Mouse (Mus musculus) C2C12 (cell line): ENCODE data around the gene Lrba. TPM values are rescaled to one million over a fixed set of nuclear protein-coding genes. Genes with fewer than 3 reads are reported as not detected.

Experiments used
- H3K27me3 ChIP-seq: one replicate; pipeline ENCODE4 v1.6.1; 2011; ENCODE audit not compliant: control insufficient read depth, insufficient read depth, insufficient read length
- H3K36me3 ChIP-seq: one replicate; pipeline ENCODE4 v1.6.1; 2011; ENCODE audit not compliant: control insufficient read depth, insufficient read depth
- H3K4me3 ChIP-seq: one replicate; pipeline ENCODE4 v1.5.1; 2011; ENCODE audit warnings: mild to moderate bottlenecking, control low read depth; ENCODE audit not compliant: poor library complexity, insufficient read depth, severe bottlenecking
- H3K79me2 ChIP-seq: one replicate; pipeline ENCODE4 v1.6.1; 2011; ENCODE audit not compliant: control insufficient read depth, insufficient read depth
- H3K79me3 ChIP-seq: one replicate; pipeline ENCODE4 v1.6.1; 2011; ENCODE audit warnings: low read depth, control low read depth
- H3ac ChIP-seq: one replicate; pipeline ENCODE3; 2011; ENCODE audit warnings: low read depth; ENCODE audit not compliant: control insufficient read depth, insufficient read length
- CEBPB ChIP-seq: IDR thresholded peaks from one replicate; pipeline ENCODE4 v1.6.1; 2011; ENCODE audit warnings: low read depth, mild to moderate bottlenecking, control low read depth, moderate library complexity
- CTCF ChIP-seq: IDR thresholded peaks from one replicate; pipeline ENCODE4 v1.5.1; 2011; ENCODE audit not compliant: control insufficient read depth, insufficient read depth, insufficient read length
- FOSL1 ChIP-seq: IDR thresholded peaks from one replicate; pipeline ENCODE4 v1.8.0; 2011; ENCODE audit warnings: mild to moderate bottlenecking, low read length; ENCODE audit not compliant: poor library complexity, insufficient read depth, severe bottlenecking
- MAX ChIP-seq: IDR thresholded peaks from one replicate; pipeline ENCODE4 v1.6.1; 2011; ENCODE audit warnings: mild to moderate bottlenecking, control low read depth
- MYOD1 ChIP-seq: IDR thresholded peaks from one replicate; pipeline ENCODE4 v1.6.1; 2011; ENCODE audit warnings: low read depth; ENCODE audit not compliant: control insufficient read depth, insufficient read length
- MYOG ChIP-seq: IDR thresholded peaks from one replicate; pipeline ENCODE4 v1.6.1; 2011; ENCODE audit not compliant: control insufficient read depth, insufficient read length; ENCODE audit errors: extremely low read depth
- USF1 ChIP-seq: IDR thresholded peaks from one replicate; pipeline ENCODE4 v1.6.1; 2011; ENCODE audit warnings: low read depth, mild to moderate bottlenecking, control low read depth, moderate library complexity
- polyA plus RNA-seq: library from polyadenylated mRNA; unstranded; fragments of >200 nt; fragmentation: generic; extraction: Trizol; gene quantifications from one replicate; pipeline ENCODE4 v1.2.1, GENCODE M21; 2012; ENCODE audit warnings: missing spikeins

Lrba gene
- polyA plus RNA-seq, 1 experiment, result 2.6 TPM

DNA sequence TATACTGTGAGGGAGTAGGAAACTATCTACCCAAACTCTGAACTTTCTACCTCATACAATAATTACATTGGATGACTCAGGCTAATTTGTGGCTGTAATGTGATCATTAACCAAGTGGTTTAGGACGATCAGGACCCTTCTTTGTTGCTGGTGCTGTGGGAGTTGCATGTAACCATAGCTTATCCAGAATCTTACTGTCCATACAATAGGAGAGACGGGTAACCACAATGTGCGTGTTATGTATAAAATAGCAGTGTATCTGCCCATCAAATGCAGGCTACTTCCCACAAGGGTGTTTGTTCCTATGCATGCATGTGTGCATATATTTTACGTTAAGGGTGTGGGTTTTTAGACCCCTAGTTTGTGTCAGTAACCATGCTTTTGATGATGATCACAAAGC, 219.0 kb downstream of the Lrba start:
- Histone ChIP-seq H3K36me3 (no peaks in the 10 kb centered on the region), H3ac (no peak overlapping the region), H3K27me3 (no peaks in the 10 kb centered on the region), H3K79me2 (no peaks in the 10 kb centered on the region), H3K4me3 (no peak overlapping the region), H3K79me3 (no peaks in the 10 kb centered on the region)
- no peak for TF ChIP-seq CEBPB
- no peak for TF ChIP-seq MAX
- TF ChIP-seq USF1, result no peak
- TF ChIP-seq CTCF, result no peak
- no peak for TF ChIP-seq MYOG
- no peak for TF ChIP-seq FOSL1
- no peak for TF ChIP-seq MYOD1

- TF ChIP-seq MYOG, result no peak
- TF ChIP-seq CEBPB, result peak; percentile 50
- Histone ChIP-seq H3K36me3 (no peaks in the 10 kb centered on the region), H3K27me3 (no peaks in the 10 kb centered on the region), H3K79me2 (no peaks in the 10 kb centered on the region), H3K4me3 (no peak overlapping the region), H3ac (no peak overlapping the region), H3K79me3 (no peaks in the 10 kb centered on the region)
Measured at GRCm38 (mm10) chr3:86451211-86451610, 226.7 kb downstream of the Lrba start.

DNA sequence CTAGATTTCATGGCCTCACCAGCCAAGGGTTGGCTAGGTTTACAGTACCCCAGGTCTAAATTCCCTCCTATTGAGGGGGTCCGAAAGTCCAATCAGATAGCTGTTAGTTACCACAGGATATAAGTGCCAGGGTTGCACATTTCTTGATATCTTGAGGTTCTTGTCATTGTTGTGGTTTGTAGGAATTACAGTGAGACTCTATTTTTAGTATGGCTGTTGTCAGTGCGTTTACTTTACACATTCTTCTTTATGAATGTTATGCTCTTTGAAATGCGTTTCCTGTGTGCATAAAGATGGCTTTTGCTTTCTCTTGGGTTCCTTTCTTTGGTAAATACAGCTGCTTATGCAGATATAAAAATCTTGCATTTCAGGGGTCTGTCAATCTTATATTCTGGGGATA, 237.1 kb downstream of the Lrba start:
- H3ac ChIP-seq, result no peak overlapping the region
- no peaks in the 10 kb centered on the region for H3K27me3 ChIP-seq
- no peak overlapping the region for H3K4me3 ChIP-seq
- TF ChIP-seq MYOG (no peak), CEBPB (no peak), FOSL1 (no peak), USF1 (no peak), MYOD1 (no peak), MAX (no peak), CTCF (no peak)
- no peaks in the 10 kb centered on the region for H3K36me3 ChIP-seq
- no peaks in the 10 kb centered on the region for H3K79me2 ChIP-seq
- H3K79me3 ChIP-seq, result no peaks in the 10 kb centered on the region

GRCm38 (mm10) chr3:86489992-86490391, 265.5 kb downstream of the Lrba start:
- H3K79me2 ChIP-seq, result no peaks in the 10 kb centered on the region
- TF ChIP-seq CEBPB, result no peak
- no peak for TF ChIP-seq CTCF
- TF ChIP-seq USF1, result no peak
- no peaks in the 10 kb centered on the region for H3K79me3 ChIP-seq
- no peaks in the 10 kb centered on the region for H3K27me3 ChIP-seq
- no peak overlapping the region for H3ac ChIP-seq
- H3K36me3 ChIP-seq, result no peaks in the 10 kb centered on the region
- no peak overlapping the region for H3K4me3 ChIP-seq

- no peak overlapping the region for H3K4me3 ChIP-seq
- H3K79me3 ChIP-seq, result no peaks in the 10 kb centered on the region
- no peaks in the 10 kb centered on the region for H3K79me2 ChIP-seq
- no peak for TF ChIP-seq USF1
- no peak for TF ChIP-seq MAX
- TF ChIP-seq FOSL1, result no peak
- TF ChIP-seq CTCF, result no peak
- no peak for TF ChIP-seq MYOG
- TF ChIP-seq MYOD1, result no peak
- no peak for TF ChIP-seq CEBPB
- H3ac ChIP-seq, result no peak overlapping the region
- H3K27me3 ChIP-seq, result no peaks in the 10 kb centered on the region
- no peaks in the 10 kb centered on the region for H3K36me3 ChIP-seq
Measured at GRCm38 (mm10) chr3:86500586-86500985, 276.1 kb downstream of the Lrba start.

DNA sequence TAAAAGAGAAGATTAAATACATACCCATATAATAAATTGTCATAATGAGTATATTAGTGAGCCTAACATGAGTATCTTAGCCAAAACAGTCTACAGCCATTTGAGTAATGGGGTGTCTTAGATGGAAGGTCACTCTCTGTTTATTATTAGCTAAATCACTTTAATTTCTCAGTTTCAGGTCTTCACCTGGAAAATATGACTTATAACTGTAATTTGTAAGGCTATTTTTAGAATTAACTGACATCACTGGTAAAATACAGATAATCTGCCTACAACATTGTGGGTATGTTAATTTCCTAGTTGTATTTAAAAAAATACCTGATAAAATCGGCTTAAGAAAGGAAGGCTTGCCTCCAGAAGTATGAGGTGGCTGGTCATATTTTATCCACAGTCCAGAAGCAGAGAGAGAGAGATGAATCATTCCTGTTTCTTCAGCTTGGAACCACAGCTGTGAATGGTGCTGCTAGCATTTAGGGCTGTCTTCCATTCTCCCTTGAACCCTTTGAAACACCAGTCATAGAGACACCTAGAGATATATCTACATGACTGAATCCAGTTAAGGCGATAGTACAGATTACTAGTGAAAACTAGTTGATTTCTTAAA, 294.1 kb downstream of the Lrba start:
- no peaks in the 10 kb centered on the region for H3K79me3 ChIP-seq
- H3K4me3 ChIP-seq, result no peak overlapping the region
- H3K36me3 ChIP-seq, result no peaks in the 10 kb centered on the region
- no peaks in the 10 kb centered on the region for H3K79me2 ChIP-seq
- no peak overlapping the region for H3ac ChIP-seq
- no peak for TF ChIP-seq CTCF
- TF ChIP-seq MYOD1, result no peak
- no peak for TF ChIP-seq USF1
- no peaks in the 10 kb centered on the region for H3K27me3 ChIP-seq
